Mouse (Mus musculus) heart, embryonic 13.5 days (tissue): ENCODE measurements at regions not wholly inside any gene's neighbourhood (a gene's known extent, or its start where the extent isn't known, plus 50 kb on each side); places are given as distances from the start of the nearest gene placed in this dataset.

ENCODE experiments used
- ATAC-seq: fragments of 200-750 bp; cut with Nextera tagmentation; 2 replicates; pipeline ENCODE4 v1.8.0; 2017; ENCODE audit warnings: moderate TSS enrichment; ENCODE audit not compliant: insufficient number of reproducible peaks, low FRiP score, low TSS enrichment; ENCODE audit errors: extremely low read depth
- H3K27ac ChIP-seq: fragments of 300-500 bp; sonication (generic); replicated peaks from 2 replicates; pipeline ENCODE4 v1.5.1; 2015; ENCODE audit warnings: moderate library complexity, mild to moderate bottlenecking, inconsistent platforms
- H3K27me3 ChIP-seq: fragments of 300-500 bp; sonication (generic); replicated peaks from 2 replicates; pipeline ENCODE4 v1.6.1; 2015; ENCODE audit warnings: mild to moderate bottlenecking, inconsistent platforms
- H3K36me3 ChIP-seq: fragments of 300-500 bp; sonication (generic); 2 replicates; pipeline ENCODE4 v1.6.1; 2015; ENCODE audit warnings: mild to moderate bottlenecking, inconsistent platforms
- H3K4me1 ChIP-seq: fragments of 300-500 bp; sonication (generic); 2 replicates; pipeline ENCODE4 v1.6.1; 2015; ENCODE audit warnings: inconsistent platforms
- H3K4me2 ChIP-seq: fragments of 300-500 bp; sonication (generic); 2 replicates; pipeline ENCODE4 v1.6.1; 2015; ENCODE audit warnings: inconsistent platforms, mild to moderate bottlenecking, moderate library complexity
- H3K4me3 ChIP-seq: fragments of 300-500 bp; sonication (generic); 2 replicates; pipeline ENCODE4 v1.5.1; 2015; ENCODE audit warnings: moderate library complexity, mild to moderate bottlenecking, inconsistent platforms
- H3K9ac ChIP-seq: fragments of 300-500 bp; sonication (generic); 2 replicates; pipeline ENCODE4 v1.6.1; 2015; ENCODE audit warnings: inconsistent platforms, mild to moderate bottlenecking, moderate library complexity
- H3K9me3 ChIP-seq: fragments of 300-500 bp; sonication (generic); 2 replicates; pipeline ENCODE4 v1.6.1; 2016; ENCODE audit warnings: inconsistent platforms
- WGBS: fragments of 180-500 bp; shearing (Covaris S2); methylation state at CpG from one replicate; pipeline ENCODE4 v1.1.7; 2015; ENCODE audit warnings: mixed read lengths; 5-methylcytosine and 5-hydroxymethylcytosine counted together

- no peaks in the 10 kb centered on the region for H3K9me3 ChIP-seq
- H3K4me2 ChIP-seq, result no peak overlapping the region
- WGBS, result 92% methylated on average over 2 of the region's 2 CpGs
- no peaks in the 10 kb centered on the region for H3K36me3 ChIP-seq
- H3K9ac ChIP-seq, result no peak overlapping the region
- H3K27me3 ChIP-seq, result no peaks in the 10 kb centered on the region
- no peak overlapping the region for H3K27ac ChIP-seq
- H3K4me3 ChIP-seq, result no peak overlapping the region
- H3K4me1 ChIP-seq, result no peaks in the 10 kb centered on the region
- ATAC-seq, result no peak
These were observed 173.4 kb downstream of the Gm4340 start for GRCm38 (mm10) chr10:104367219-104367618.

DNA sequence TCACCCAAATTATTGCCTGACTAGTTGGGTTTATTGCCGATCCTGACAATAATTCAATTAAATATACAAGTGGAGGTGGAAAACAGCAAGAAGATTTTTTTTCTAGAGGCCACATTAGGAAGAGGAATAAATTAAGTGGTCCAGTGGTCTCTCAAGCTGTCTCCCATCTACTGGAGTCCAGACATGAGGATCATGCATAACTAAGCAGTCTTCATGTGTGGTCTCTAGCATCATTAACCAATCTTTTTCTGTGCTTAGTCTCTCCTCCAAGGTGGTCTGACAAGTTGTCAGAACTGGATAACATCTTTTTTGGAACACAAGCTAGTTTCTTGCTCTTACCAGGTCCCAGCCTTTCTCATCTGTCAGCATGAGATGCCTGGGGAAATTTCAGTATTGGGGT is 180.7 kb downstream of the Gm4340 start:
- no peaks in the 10 kb centered on the region for H3K4me1 ChIP-seq
- H3K27ac ChIP-seq, result no peak overlapping the region
- no peaks in the 10 kb centered on the region for H3K36me3 ChIP-seq
- H3K4me3 ChIP-seq, result no peak overlapping the region
- WGBS, result 88% methylated on average over 1 of the region's 1 CpGs
- no peak for ATAC-seq
- H3K27me3 ChIP-seq, result no peaks in the 10 kb centered on the region
- no peak overlapping the region for H3K9ac ChIP-seq
- no peaks in the 10 kb centered on the region for H3K9me3 ChIP-seq
- no peak overlapping the region for H3K4me2 ChIP-seq

DNA sequence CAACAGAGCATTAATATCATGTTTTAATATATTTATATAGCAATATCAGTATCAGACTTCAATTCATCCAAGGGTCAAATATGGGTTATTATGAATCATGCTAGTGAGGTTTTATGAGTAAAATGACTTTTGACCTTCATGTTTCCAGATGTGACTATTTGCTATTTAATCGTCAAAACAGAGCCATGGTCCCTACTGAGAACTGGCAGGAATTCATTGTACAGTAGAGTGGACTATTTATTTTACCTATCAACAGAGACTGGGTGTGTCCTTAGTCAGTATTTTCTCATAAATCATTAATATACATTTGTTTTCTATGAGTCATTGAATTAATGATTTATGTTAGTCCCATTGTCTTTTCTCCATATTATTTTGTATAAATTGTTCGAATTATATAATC is 194.4 kb downstream of the Gm4340 start:
- Histone ChIP-seq H3K27ac (no peak overlapping the region), H3K4me2 (no peak overlapping the region), H3K36me3 (no peaks in the 10 kb centered on the region), H3K4me3 (no peak overlapping the region), H3K9me3 (no peaks in the 10 kb centered on the region), H3K9ac (no peak overlapping the region), H3K4me1 (no peaks in the 10 kb centered on the region), H3K27me3 (no peaks in the 10 kb centered on the region)
- no peak for ATAC-seq
- WGBS, result 49% methylated on average over 2 of the region's 2 CpGs

- no peaks in the 10 kb centered on the region for H3K36me3 ChIP-seq
- WGBS, result 86% methylated on average over 1 of the region's 1 CpGs
- H3K9ac ChIP-seq, result no peak overlapping the region
- H3K27me3 ChIP-seq, result no peaks in the 10 kb centered on the region
- H3K4me3 ChIP-seq, result no peak overlapping the region
- no peaks in the 10 kb centered on the region for H3K4me1 ChIP-seq
- H3K9me3 ChIP-seq, result no peaks in the 10 kb centered on the region
- H3K27ac ChIP-seq, result no peak overlapping the region
- no peak overlapping the region for H3K4me2 ChIP-seq
- no peak for ATAC-seq
These were observed 201.9 kb downstream of the Gm4340 start for GRCm38 (mm10) chr10:104395711-104396110.

DNA sequence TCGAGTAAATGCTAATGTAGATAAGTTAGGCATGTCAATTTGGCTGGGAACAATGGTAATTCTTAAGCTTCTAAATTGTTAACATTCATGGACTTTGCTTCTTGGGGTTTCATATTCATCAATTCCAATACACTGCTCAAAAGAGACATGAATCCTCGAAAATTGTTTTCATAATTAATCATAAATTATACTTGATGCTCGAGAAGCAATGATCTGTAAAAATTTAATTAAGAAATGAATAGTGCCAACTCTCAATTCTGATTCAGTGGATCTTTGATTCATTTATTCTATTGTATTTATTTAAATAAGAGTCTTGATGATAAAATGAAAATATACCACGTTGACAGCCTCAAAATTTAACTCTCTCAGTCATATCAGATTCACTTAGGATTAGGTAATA is 214.9 kb downstream of the Gm4340 start:
- no peak overlapping the region for H3K27ac ChIP-seq
- H3K4me3 ChIP-seq, result no peak overlapping the region
- no peaks in the 10 kb centered on the region for H3K27me3 ChIP-seq
- H3K36me3 ChIP-seq, result no peaks in the 10 kb centered on the region
- H3K9ac ChIP-seq, result no peak overlapping the region
- H3K9me3 ChIP-seq, result no peaks in the 10 kb centered on the region
- WGBS, result 59% methylated on average over 4 of the region's 4 CpGs
- H3K4me2 ChIP-seq, result no peak overlapping the region
- no peaks in the 10 kb centered on the region for H3K4me1 ChIP-seq
- no peak for ATAC-seq

DNA sequence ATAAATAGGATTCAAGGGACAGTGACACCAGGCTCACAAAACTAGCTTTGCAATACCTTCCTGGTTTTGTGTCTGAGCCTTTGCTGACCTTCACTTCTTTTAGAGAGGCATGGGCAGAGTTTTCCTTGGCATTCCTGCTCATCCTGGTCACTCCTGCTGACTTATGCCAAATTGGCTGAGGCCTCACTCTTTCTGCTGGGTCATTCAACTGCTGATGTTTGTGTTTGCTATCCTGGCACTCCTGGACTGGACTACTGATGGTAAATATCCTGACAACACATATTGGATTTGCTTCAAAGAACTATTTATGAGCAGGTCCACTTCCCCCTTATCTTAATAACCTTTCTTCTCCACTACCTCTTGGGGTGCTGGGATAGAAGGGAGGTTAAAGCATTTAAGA is 228.7 kb downstream of the Gm4340 start:
- Histone ChIP-seq H3K9me3 (no peaks in the 10 kb centered on the region), H3K4me1 (no peaks in the 10 kb centered on the region), H3K9ac (no peak overlapping the region), H3K36me3 (no peaks in the 10 kb centered on the region), H3K4me3 (no peak overlapping the region), H3K4me2 (no peak overlapping the region), H3K27ac (no peak overlapping the region), H3K27me3 (no peaks in the 10 kb centered on the region)
- no peak for ATAC-seq

DNA sequence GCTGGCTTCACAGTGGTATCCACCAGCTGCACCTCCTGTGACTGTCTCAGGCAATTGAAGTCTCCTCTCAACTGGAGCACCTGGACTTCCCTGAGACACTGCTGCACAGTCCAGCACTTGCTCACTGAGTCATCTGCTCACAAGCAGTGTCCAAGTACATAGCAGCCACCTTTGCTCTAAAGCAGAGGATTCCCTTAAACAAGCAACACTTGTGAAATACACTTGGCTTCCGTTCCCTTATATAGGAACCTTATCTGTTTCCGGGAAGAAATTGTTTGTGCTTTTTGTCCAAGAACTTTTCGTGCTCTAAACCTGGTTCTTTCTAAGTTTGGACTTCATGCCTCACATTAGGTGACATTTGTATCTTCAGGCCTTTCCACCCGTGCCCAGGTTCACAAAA is 229.3 kb downstream of the Gm4340 start:
- WGBS, result 49% methylated on average over 4 of the region's 4 CpGs

DNA sequence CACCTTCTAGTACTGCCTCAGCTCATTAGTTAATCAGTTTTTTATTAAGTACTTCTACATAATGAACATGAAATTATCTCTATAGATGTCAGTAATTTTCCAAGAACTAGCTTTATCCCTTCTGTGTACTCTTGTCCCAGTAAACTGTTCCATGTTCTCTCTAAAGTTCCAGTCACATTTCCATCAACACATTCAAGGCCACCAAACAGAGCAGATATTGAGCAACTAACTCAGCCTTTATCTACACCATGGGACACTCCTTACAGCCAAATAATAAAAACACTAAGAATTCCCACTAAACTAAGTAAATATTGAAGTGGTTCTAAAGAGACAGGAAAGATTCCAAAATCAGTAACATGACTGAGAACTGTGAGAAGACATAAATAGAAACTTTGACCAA is 229.9 kb downstream of the Gm4340 start:
- no peaks in the 10 kb centered on the region for H3K27me3 ChIP-seq
- no peak overlapping the region for H3K9ac ChIP-seq
- H3K4me1 ChIP-seq, result no peaks in the 10 kb centered on the region
- H3K4me2 ChIP-seq, result no peak overlapping the region
- no peak overlapping the region for H3K4me3 ChIP-seq
- no peak for ATAC-seq
- H3K9me3 ChIP-seq, result no peaks in the 10 kb centered on the region
- H3K36me3 ChIP-seq, result no peaks in the 10 kb centered on the region
- H3K27ac ChIP-seq, result no peak overlapping the region

More for the DNA sequence above, 229.3 kb downstream of the Gm4340 start:
- H3K4me1 ChIP-seq, result no peaks in the 10 kb centered on the region
- H3K36me3 ChIP-seq, result no peaks in the 10 kb centered on the region
- H3K4me2 ChIP-seq, result no peak overlapping the region
- no peak for ATAC-seq
- H3K27ac ChIP-seq, result no peak overlapping the region
- H3K27me3 ChIP-seq, result no peaks in the 10 kb centered on the region
- H3K9ac ChIP-seq, result no peak overlapping the region
- no peak overlapping the region for H3K4me3 ChIP-seq
- no peaks in the 10 kb centered on the region for H3K9me3 ChIP-seq

DNA sequence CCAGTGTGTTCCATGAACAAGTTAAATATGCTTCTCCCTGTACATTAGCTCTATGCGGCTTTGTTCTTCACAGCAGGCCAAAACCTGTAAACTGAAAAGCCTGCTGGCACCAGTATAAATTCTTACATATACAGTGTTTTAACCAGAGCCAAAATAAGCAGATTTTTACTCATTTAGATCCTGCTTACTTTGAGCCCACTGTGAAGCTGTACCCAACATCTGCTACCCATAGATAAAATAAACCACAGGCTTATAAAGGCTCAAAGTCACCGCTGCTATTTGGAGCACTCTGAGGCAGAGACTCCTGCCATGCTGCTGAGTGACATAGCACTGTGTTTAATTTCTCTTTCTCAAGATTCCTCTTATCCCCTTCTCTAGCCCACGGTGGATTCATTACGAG is 251.1 kb downstream of the Gm4340 start:
- 74% methylated on average over 4 of the region's 4 CpGs for WGBS
- ATAC-seq, result no peak
- H3K4me3 ChIP-seq, result no peak overlapping the region

DNA sequence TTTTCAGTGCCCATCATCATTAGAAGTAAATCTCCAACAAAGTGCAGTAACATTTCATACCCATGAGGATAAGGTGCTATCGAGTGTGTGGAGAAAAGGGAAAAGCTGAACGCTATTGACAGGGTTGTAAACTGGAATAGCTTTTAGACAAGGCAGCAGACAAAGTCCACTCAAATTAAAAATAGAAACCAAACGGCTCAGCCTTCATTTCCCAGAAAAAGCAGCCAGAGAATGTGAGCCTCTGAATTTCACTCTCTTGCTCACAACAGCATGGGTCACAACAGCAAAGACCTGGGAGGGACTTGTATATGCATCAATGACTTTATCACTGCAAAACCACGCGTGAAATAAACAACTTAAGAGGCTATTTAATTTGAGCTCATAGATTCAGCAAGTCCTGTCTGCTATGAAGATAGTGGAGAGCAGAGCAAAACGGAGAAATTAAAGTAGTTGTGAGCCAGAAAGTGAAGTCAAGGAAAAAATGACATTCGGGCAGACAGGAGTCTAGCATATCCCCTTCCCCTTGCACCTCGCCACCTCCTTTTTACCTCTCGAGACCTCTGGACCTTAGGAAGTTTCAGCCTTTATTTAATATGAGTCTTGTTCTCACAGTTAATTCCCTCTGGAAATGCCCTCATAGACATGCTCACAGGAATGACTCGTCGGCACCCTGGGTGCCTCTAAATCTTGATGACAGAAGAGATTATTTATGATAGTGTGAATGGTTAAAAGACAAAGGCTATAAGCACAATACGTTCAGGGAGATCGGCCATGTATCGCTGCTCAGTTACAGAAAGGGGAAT is 261.9 kb downstream of the Gm4340 start:
- Histone ChIP-seq H3K27ac (peak overlapping the region; percentile 61), H3K4me3 (peak overlapping the region; percentile 24), H3K4me1 (0 out of 2 replicates have a peak, but pooled peaks cover 8% of the 10 kb centered on the region), H3K36me3 (no peaks in the 10 kb centered on the region), H3K27me3 (no peaks in the 10 kb centered on the region), H3K9me3 (no peaks in the 10 kb centered on the region), H3K9ac (peak overlapping the region; percentile 51), H3K4me2 (peak overlapping the region; percentile 63)
- 40% methylated on average over 14 of the region's 14 CpGs for WGBS
- ATAC-seq, result no peak

More for the DNA sequence above, 251.1 kb downstream of the Gm4340 start:
- Histone ChIP-seq H3K27ac (no peak overlapping the region), H3K4me1 (no peaks in the 10 kb centered on the region), H3K9me3 (no peaks in the 10 kb centered on the region), H3K9ac (no peak overlapping the region), H3K4me2 (no peak overlapping the region), H3K36me3 (no peaks in the 10 kb centered on the region), H3K27me3 (no peaks in the 10 kb centered on the region)

GRCm38 (mm10) chr10:104456352-104456725 is 262.5 kb downstream of the Gm4340 start:
- H3K27ac ChIP-seq, result peak overlapping the region; percentile 61; the same call in 1 of the 2 replicates
- H3K4me1 ChIP-seq, result 0 out of 2 replicates have a peak, but pooled peaks cover 8% of the 10 kb centered on the region
- H3K4me3 ChIP-seq, result peak overlapping the region; percentile 24
- ATAC-seq, result no peak
- no peaks in the 10 kb centered on the region for H3K9me3 ChIP-seq
- peak overlapping the region; percentile 63 for H3K4me2 ChIP-seq
- H3K27me3 ChIP-seq, result no peaks in the 10 kb centered on the region
- H3K36me3 ChIP-seq, result no peaks in the 10 kb centered on the region
- H3K9ac ChIP-seq, result peak overlapping the region; percentile 51; the same call in 1 of the 2 replicates
- WGBS, result 57% methylated on average over 5 of the region's 5 CpGs

DNA sequence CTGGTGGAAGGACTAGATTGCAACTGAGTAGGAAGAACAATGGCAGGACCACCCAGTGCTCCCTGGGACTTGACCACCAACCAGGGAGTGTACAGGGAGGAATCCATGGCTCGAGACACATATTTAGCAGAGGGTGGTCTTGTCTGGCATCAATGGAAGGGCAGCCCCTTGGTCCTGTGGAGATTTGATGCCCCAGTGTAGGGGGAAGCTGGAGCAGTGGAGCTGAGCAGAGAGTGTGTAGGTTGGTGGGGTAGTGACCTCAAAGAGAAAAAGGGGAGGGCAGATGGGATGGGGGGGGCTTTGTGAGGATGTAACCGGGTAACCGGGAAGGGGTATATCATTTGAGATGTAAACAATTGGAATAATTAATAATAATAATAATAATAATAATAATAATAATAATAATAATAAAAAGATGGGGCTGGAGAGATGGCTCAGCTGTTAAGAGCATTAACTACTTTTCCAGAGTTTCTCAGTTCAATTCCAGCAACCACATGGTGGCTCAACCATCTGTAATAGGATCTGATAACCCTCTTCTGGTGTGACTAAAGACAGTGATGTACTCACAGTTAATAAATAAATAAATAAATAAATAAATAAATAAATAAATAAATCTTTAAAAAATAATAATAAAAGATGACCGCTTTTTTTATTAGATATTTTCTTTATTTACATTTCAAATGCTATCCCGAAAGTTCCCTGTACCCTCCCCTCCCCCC is 292.5 kb downstream of the Gm4340 start:
- no peaks in the 10 kb centered on the region for H3K9me3 ChIP-seq
- no peaks in the 10 kb centered on the region for H3K4me1 ChIP-seq
- no peaks in the 10 kb centered on the region for H3K36me3 ChIP-seq
- H3K9ac ChIP-seq, result no peak overlapping the region
- H3K27ac ChIP-seq, result no peak overlapping the region
- no peak overlapping the region for H3K4me3 ChIP-seq
- no peak overlapping the region for H3K4me2 ChIP-seq
- WGBS, result 87% methylated on average over 5 of the region's 5 CpGs
- no peak for ATAC-seq
- no peaks in the 10 kb centered on the region for H3K27me3 ChIP-seq
